Mouse (Mus musculus): Measurements from ENCODE around the gene Srsf3. TPM values are rescaled to one million over a fixed set of nuclear protein-coding genes. Genes with fewer than 3 reads are reported as not detected.

Gene Srsf3
- 24.5 and 106 TPM in 2 replicates for polyA plus RNA-seq (2012; ENCODE audit: low replicate concordance)

DNA sequence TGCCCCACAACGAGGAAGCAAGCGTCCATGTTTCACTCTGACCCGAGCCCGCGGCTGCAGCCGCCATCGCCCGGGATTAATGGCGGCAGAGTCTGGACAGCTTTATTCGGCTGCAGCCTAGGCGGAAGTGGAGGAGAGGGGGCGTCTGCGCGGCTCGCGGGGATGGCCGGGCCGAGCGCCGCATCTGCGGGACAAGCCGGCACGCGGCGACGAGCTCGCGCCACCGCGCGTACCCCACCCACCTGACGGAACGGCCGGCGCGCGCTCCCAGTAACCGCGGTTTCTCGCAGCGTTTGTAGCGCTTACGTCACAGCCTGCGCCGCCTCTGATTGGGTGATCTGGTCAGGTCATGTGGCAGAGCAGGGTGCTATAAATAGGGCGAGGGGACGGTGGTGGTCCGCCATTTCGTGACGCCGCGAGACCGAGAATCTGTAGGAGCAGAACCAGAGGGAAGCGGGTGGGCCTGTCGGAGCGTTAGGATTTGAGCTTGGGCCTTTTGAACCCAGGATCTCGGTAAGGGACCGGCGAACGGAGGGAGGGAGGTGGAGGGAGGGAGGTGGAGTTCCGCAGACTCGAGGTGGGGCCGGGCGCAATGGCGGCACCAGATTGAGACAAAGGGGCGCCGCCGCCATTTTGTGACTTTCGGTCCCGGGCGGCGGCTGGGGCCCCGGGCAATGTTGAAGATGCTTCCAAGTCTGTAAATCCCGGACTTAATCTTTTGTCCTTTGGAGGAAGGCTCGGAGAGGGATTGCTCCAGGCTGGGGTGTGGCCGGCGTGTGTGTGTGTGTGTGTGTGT is at the start of gene Srsf3:
Gene Srsf3 (plus strand): TSS at position 355 of the 796 bp plus-strand sequence.

DNA sequence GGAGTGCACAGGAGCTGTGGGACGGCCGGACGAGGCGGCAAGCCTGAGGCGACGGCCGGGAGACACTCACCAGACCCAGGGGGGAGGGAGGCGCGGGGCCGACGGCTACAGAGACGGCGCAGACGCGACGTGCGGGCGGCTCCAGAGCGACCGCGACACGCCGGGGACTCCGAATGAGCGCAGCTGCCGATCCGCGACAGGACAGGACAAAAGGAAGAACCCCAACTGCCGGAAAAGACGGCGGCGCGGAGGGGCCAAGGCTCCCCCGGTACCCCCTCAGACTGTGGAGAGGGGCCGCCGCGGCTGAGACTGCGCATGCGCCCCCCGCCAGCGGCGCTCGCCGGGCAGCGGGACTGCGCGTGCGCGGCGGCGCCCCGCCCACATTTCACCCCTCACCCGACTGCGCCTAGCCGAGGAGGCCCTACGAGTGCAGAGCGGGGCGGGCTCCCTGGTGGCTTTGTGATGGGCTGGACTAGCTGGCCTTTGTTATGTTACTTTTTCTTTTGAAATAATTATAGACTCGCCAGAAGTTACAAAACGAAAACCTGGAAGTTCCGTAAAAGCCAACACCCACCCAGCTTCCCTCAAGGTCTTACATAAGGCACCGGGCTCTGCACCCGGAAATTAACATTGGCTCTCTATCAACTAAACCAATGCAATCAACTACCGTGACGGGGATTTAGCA is 24.6 kb upstream of the Srsf3 start, which contains the start of gene Stk38:
Gene Stk38 (minus strand): TSS at position 355 of the 685 bp plus-strand sequence.

GRCm38 (mm10) chr17:29090776-29091175 is 58.3 kb downstream of the Srsf3 start, which contains the start of gene Cdkn1a:
Gene Cdkn1a (plus strand): TSS chr17:29090976.

Other genes starting within 250 kb of the Srsf3 start
- gene Brpf3, start 231.5 kb upstream of the Srsf3 start, polyA plus RNA-seq (2012; ENCODE audit: low replicate concordance), result 47.6 and 82.5 TPM in 2 replicates
- gene Pnpla1, start 174.2 kb upstream of the Srsf3 start, polyA plus RNA-seq (2012; ENCODE audit: low replicate concordance), result not detected in 2 replicates
- gene 4930539E08Rik, start 117.3 kb upstream of the Srsf3 start, polyA plus RNA-seq (2012; ENCODE audit: low replicate concordance), result 0.35 and 0.99 TPM in 2 replicates
- gene Pxt1, start 88.8 kb upstream of the Srsf3 start, polyA plus RNA-seq (2012; ENCODE audit: low replicate concordance), result 0.14 TPM in 1 of 2 replicates, not detected in the other
- 88.5 and 185 TPM in 2 replicates for gene Kctd20, start 80.7 kb upstream of the Srsf3 start, polyA plus RNA-seq (2012; ENCODE audit: low replicate concordance)
- 196 and 559 TPM in 2 replicates for gene Stk38, start 24.6 kb upstream of the Srsf3 start, polyA plus RNA-seq (2012; ENCODE audit: low replicate concordance)
- 3.3 and 5.3 TPM in 2 replicates for gene Cdkn1a, start 58.3 kb downstream of the Srsf3 start, polyA plus RNA-seq (2012; ENCODE audit: low replicate concordance)
- 4.5 and 12.6 TPM in 2 replicates for gene Rab44, start 81.5 kb downstream of the Srsf3 start, polyA plus RNA-seq (2012; ENCODE audit: low replicate concordance)
- gene Cpne5, start 205.5 kb downstream of the Srsf3 start, polyA plus RNA-seq (2012; ENCODE audit: low replicate concordance), result 31.4 and 64.7 TPM in 2 replicates
- 2.5 and 17.9 TPM in 2 replicates for gene Ppil1, start 231.6 kb downstream of the Srsf3 start, polyA plus RNA-seq (2012; ENCODE audit: low replicate concordance)
- gene BC004004, start 236.2 kb downstream of the Srsf3 start, polyA plus RNA-seq (2012; ENCODE audit: low replicate concordance), result 28.9 and 35.7 TPM in 2 replicates

Data from hematopoietic multipotent progenitor cell, adult 10-12 weeks (in vitro differentiated cells).